Mouse (Mus musculus): Measurements from ENCODE around the gene Mctp2.

- no peak for TF ChIP-seq CTCF (IDR thresholded peaks at IDR 0.05; ENCODE audit: control insufficient read depth, insufficient read depth, insufficient replicate concordance, low read depth, low read length)
- no peak for TF ChIP-seq POLR2A (IDR thresholded peaks at IDR 0.05; ENCODE audit: control insufficient read depth, low read depth, low read length)
Observed at GRCm38 (mm10) chr7:72146849-72147248, 159.6 kb downstream of the Mctp2 start.

Measured in testis, adult 2 months (tissue).